Mouse (Mus musculus): ENCODE data around the gene Tm2d3. TPM values are rescaled to one million over a fixed set of nuclear protein-coding genes. Genes with fewer than 3 reads are reported as not detected.

Gene Tm2d3
- total and polyA plus RNA-seq, 2 experiments, result 94.3 to 101 TPM

GRCm38 (mm10) chr7:65692883-65693282 is 1.9 kb downstream of the Tm2d3 start:
- TF ChIP-seq POLR2A (IDR thresholded peaks at IDR 0.05; ENCODE audit: extremely low read depth, insufficient read depth, low read length) (no peak), CTCF (IDR thresholded peaks at IDR 0.05; ENCODE audit: low read depth, low read length) (no peak)
- no peak overlapping the region for H3K27ac ChIP-seq (replicated peaks; ENCODE audit: insufficient read depth, low read depth, low read length)

GRCm38 (mm10) chr7:65693301-65693821 is 2.4 kb downstream of the Tm2d3 start:
- peak overlapping the region; percentile 96 for H3K4me3 ChIP-seq (ENCODE audit: insufficient read depth, low read depth, low read length)
- peak overlapping the region; percentile 87 for H3K27ac ChIP-seq (replicated peaks; ENCODE audit: insufficient read depth, low read depth, low read length)
- DNase-seq (ENCODE audit: extremely low read depth, low read depth, low spot score), result peak; percentile 49
- H3K27me3 ChIP-seq (ENCODE audit: control insufficient read depth, insufficient read depth, low read length), result no peaks in the 10 kb centered on the region
- no peaks in the 10 kb centered on the region for H3K79me2 ChIP-seq (ENCODE audit: control insufficient read depth, insufficient read depth, low read length)
- peak; percentile 79 for TF ChIP-seq POLR2A (IDR thresholded peaks at IDR 0.05; ENCODE audit: extremely low read depth, insufficient read depth, low read length)
- TF ChIP-seq CTCF (IDR thresholded peaks at IDR 0.05; ENCODE audit: low read depth, low read length), result no peak
- peaks cover 11% of the 10 kb centered on the region; the same call in 1 of the 2 replicates for H3K36me3 ChIP-seq (ENCODE audit: control insufficient read depth, insufficient read depth, low read length)
- peak overlapping the region; percentile 97 for H3K9ac ChIP-seq (ENCODE audit: low read depth, low read length)
- under 1% methylated on average over 51 of the region's 52 CpGs for WGBS
- 0 out of 2 replicates have a peak, but pooled peaks cover 3% of the 10 kb centered on the region for H3K4me1 ChIP-seq (ENCODE audit: control insufficient read depth, insufficient read depth, low read length)

More at GRCm38 (mm10) chr7:65692883-65693282, 1.9 kb downstream of the Tm2d3 start:
- Histone ChIP-seq H3K79me2 (ENCODE audit: control insufficient read depth, insufficient read depth, low read length) (no peaks in the 10 kb centered on the region), H3K4me3 (ENCODE audit: insufficient read depth, low read depth, low read length) (peak overlapping the region; percentile 96), H3K9ac (ENCODE audit: low read depth, low read length) (peak overlapping the region; percentile 61), H3K4me1 (ENCODE audit: control insufficient read depth, insufficient read depth, low read length) (0 out of 2 replicates have a peak, but pooled peaks cover 3% of the 10 kb centered on the region), H3K36me3 (ENCODE audit: control insufficient read depth, insufficient read depth, low read length) (peaks cover 9% of the 10 kb centered on the region; the same call in 1 of the 2 replicates), H3K27me3 (ENCODE audit: control insufficient read depth, insufficient read depth, low read length) (no peaks in the 10 kb centered on the region)
- peak; percentile 37 for DNase-seq (ENCODE audit: extremely low read depth, low read depth, low spot score)
- under 1% methylated on average over 10 of the region's 10 CpGs for WGBS

- 43% methylated on average over 2 of the region's 2 CpGs for WGBS
- H3K4me3 ChIP-seq (ENCODE audit: insufficient read depth, low read depth, low read length), result no peak overlapping the region
- no peaks in the 10 kb centered on the region for H3K27me3 ChIP-seq (ENCODE audit: control insufficient read depth, insufficient read depth, low read length)
- H3K4me1 ChIP-seq (ENCODE audit: control insufficient read depth, insufficient read depth, low read length), result 0 out of 2 replicates have a peak, but pooled peaks cover 3% of the 10 kb centered on the region
- H3K9ac ChIP-seq (ENCODE audit: low read depth, low read length), result no peak overlapping the region
- no peak overlapping the region for H3K27ac ChIP-seq (replicated peaks; ENCODE audit: insufficient read depth, low read depth, low read length)
- H3K79me2 ChIP-seq (ENCODE audit: control insufficient read depth, insufficient read depth, low read length), result no peaks in the 10 kb centered on the region
- peak; percentile 21 for DNase-seq (ENCODE audit: extremely low read depth, low read depth, low spot score)
- H3K36me3 ChIP-seq (ENCODE audit: control insufficient read depth, insufficient read depth, low read length), result peaks cover 23% of the 10 kb centered on the region; the same call in 1 of the 2 replicates
- 0 out of 2 replicates have a peak, but pooled peaks have one; percentile 9 for TF ChIP-seq CTCF (IDR thresholded peaks at IDR 0.05; ENCODE audit: low read depth, low read length)
- no peak for TF ChIP-seq POLR2A (IDR thresholded peaks at IDR 0.05; ENCODE audit: extremely low read depth, insufficient read depth, low read length)
Observed at GRCm38 (mm10) chr7:65696450-65696849, 5.5 kb downstream of the Tm2d3 start.

- WGBS, result 94% methylated on average over 7 of the region's 7 CpGs
- Histone ChIP-seq H3K9ac (ENCODE audit: low read depth, low read length) (no peak overlapping the region), H3K79me2 (ENCODE audit: control insufficient read depth, insufficient read depth, low read length) (no peaks in the 10 kb centered on the region), H3K27me3 (ENCODE audit: control insufficient read depth, insufficient read depth, low read length) (no peaks in the 10 kb centered on the region), H3K4me1 (ENCODE audit: control insufficient read depth, insufficient read depth, low read length) (no peaks in the 10 kb centered on the region; the same call in 1 of the 2 replicates), H3K27ac (replicated peaks; ENCODE audit: insufficient read depth, low read depth, low read length) (no peak overlapping the region), H3K36me3 (ENCODE audit: control insufficient read depth, insufficient read depth, low read length) (peaks cover 23% of the 10 kb centered on the region; the same call in 1 of the 2 replicates), H3K4me3 (ENCODE audit: insufficient read depth, low read depth, low read length) (no peak overlapping the region)
- TF ChIP-seq POLR2A (IDR thresholded peaks at IDR 0.05; ENCODE audit: extremely low read depth, insufficient read depth, low read length) (no peak), CTCF (IDR thresholded peaks at IDR 0.05; ENCODE audit: low read depth, low read length) (no peak)
- DNase-seq (ENCODE audit: extremely low read depth, low read depth, low spot score), result no peak
Observed at GRCm38 (mm10) chr7:65702076-65702475, 11.1 kb downstream of the Tm2d3 start.

GRCm38 (mm10) chr7:65704818-65705242 is 13.9 kb downstream of the Tm2d3 start:
- 12% methylated on average over 10 of the region's 10 CpGs for WGBS
- Histone ChIP-seq H3K27ac (replicated peaks; ENCODE audit: insufficient read depth, low read depth, low read length) (no peak overlapping the region), H3K4me3 (ENCODE audit: insufficient read depth, low read depth, low read length) (peak overlapping the region; percentile 37), H3K4me1 (ENCODE audit: control insufficient read depth, insufficient read depth, low read length) (no peaks in the 10 kb centered on the region; the same call in 1 of the 2 replicates), H3K27me3 (ENCODE audit: control insufficient read depth, insufficient read depth, low read length) (no peaks in the 10 kb centered on the region), H3K79me2 (ENCODE audit: control insufficient read depth, insufficient read depth, low read length) (no peaks in the 10 kb centered on the region), H3K36me3 (ENCODE audit: control insufficient read depth, insufficient read depth, low read length) (peaks cover 9% of the 10 kb centered on the region; the same call in 1 of the 2 replicates), H3K9ac (ENCODE audit: low read depth, low read length) (0 out of 2 replicates have a peak overlapping the region, but pooled peaks have one; percentile 10)
- no peak for TF ChIP-seq POLR2A (IDR thresholded peaks at IDR 0.05; ENCODE audit: extremely low read depth, insufficient read depth, low read length)
- TF ChIP-seq CTCF (IDR thresholded peaks at IDR 0.05; ENCODE audit: low read depth, low read length), result peak; percentile 90
- peak; percentile 59 for DNase-seq (ENCODE audit: extremely low read depth, low read depth, low spot score)

GRCm38 (mm10) chr7:65708506-65708905 is 17.5 kb downstream of the Tm2d3 start:
- no peak for DNase-seq (ENCODE audit: extremely low read depth, low read depth, low spot score)
- H3K4me3 ChIP-seq (ENCODE audit: insufficient read depth, low read depth, low read length), result no peak overlapping the region
- no peaks in the 10 kb centered on the region for H3K79me2 ChIP-seq (ENCODE audit: control insufficient read depth, insufficient read depth, low read length)
- no peaks in the 10 kb centered on the region; the same call in 1 of the 2 replicates for H3K4me1 ChIP-seq (ENCODE audit: control insufficient read depth, insufficient read depth, low read length)
- no peak overlapping the region for H3K9ac ChIP-seq (ENCODE audit: low read depth, low read length)
- TF ChIP-seq CTCF (IDR thresholded peaks at IDR 0.05; ENCODE audit: low read depth, low read length), result no peak
- TF ChIP-seq POLR2A (IDR thresholded peaks at IDR 0.05; ENCODE audit: extremely low read depth, insufficient read depth, low read length), result no peak
- no peaks in the 10 kb centered on the region for H3K36me3 ChIP-seq (ENCODE audit: control insufficient read depth, insufficient read depth, low read length)
- H3K27me3 ChIP-seq (ENCODE audit: control insufficient read depth, insufficient read depth, low read length), result no peaks in the 10 kb centered on the region
- H3K27ac ChIP-seq (replicated peaks; ENCODE audit: insufficient read depth, low read depth, low read length), result no peak overlapping the region
- WGBS, result 100% methylated on average over 1 of the region's 1 CpGs

Data from liver, adult 2 months (tissue).